Mouse (Mus musculus) layer of hippocampus, adult 11-12 months (tissue): ENCODE results near the gene Galnt7.

Source experiments
- DNase-seq: peaks from one replicate; pipeline ENCODE4 v3.0.0; 2022; ENCODE audit warnings: low spot score

The Galnt7 gene

GRCm38 (mm10) chr8:57584416-57585127 is 68.3 kb downstream of the Galnt7 start:
- DNase-seq = peak; percentile 55

- no peak for DNase-seq
Observed at GRCm38 (mm10) chr8:57579845-57580244, 73.0 kb downstream of the Galnt7 start.

GRCm38 (mm10) chr8:57577301-57577700 is 75.5 kb downstream of the Galnt7 start:
- DNase-seq = no peak

- DNase-seq = peak; percentile 27
Observed at GRCm38 (mm10) chr8:57576238-57576637, 76.6 kb downstream of the Galnt7 start.

GRCm38 (mm10) chr8:57575336-57575735 is 77.5 kb downstream of the Galnt7 start:
- DNase-seq = no peak

GRCm38 (mm10) chr8:57574398-57574797 is 78.4 kb downstream of the Galnt7 start:
- DNase-seq = peak; percentile 78

GRCm38 (mm10) chr8:57573844-57574243 is 79.0 kb downstream of the Galnt7 start:
- DNase-seq = no peak

- DNase-seq = no peak
Observed at GRCm38 (mm10) chr8:57569886-57570285, 82.9 kb downstream of the Galnt7 start.

GRCm38 (mm10) chr8:57569400-57569795 is 83.4 kb downstream of the Galnt7 start:
- peak; percentile 38 for DNase-seq

- DNase-seq = no peak
Observed at GRCm38 (mm10) chr8:57568633-57569399, 84.0 kb downstream of the Galnt7 start.

GRCm38 (mm10) chr8:57567998-57568397 is 84.8 kb downstream of the Galnt7 start:
- no peak for DNase-seq

- DNase-seq = no peak
Observed at GRCm38 (mm10) chr8:57565039-57565438, 87.8 kb downstream of the Galnt7 start.

- DNase-seq = peak; percentile 23
Observed at GRCm38 (mm10) chr8:57563726-57564125, 89.1 kb downstream of the Galnt7 start.

GRCm38 (mm10) chr8:57562741-57563140 is 90.1 kb downstream of the Galnt7 start:
- no peak for DNase-seq

- DNase-seq = no peak
Observed at GRCm38 (mm10) chr8:57560926-57561325, 91.9 kb downstream of the Galnt7 start.

GRCm38 (mm10) chr8:57552102-57553032 is 100.5 kb downstream of the Galnt7 start:
- DNase-seq = no peak

- no peak for DNase-seq
Observed at GRCm38 (mm10) chr8:57547581-57547980, 105.3 kb downstream of the Galnt7 start.

- no peak for DNase-seq
Observed at GRCm38 (mm10) chr8:57546834-57547233, 106.0 kb downstream of the Galnt7 start.

GRCm38 (mm10) chr8:57546401-57546800 is 106.4 kb downstream of the Galnt7 start:
- no peak for DNase-seq

- no peak for DNase-seq
Observed at GRCm38 (mm10) chr8:57541405-57541804, 111.4 kb downstream of the Galnt7 start.

GRCm38 (mm10) chr8:57540951-57541350 is 111.9 kb downstream of the Galnt7 start:
- DNase-seq = no peak

GRCm38 (mm10) chr8:57540110-57540838 is 112.6 kb downstream of the Galnt7 start:
- DNase-seq = peak; percentile 79
